Mouse (Mus musculus) lung, adult 2 months (tissue): ENCODE results near the gene Gm10718.
"Not testable (repeated sequence)": the region's sequence is repeated elsewhere in the genome, so short reads cannot be mapped to it uniquely, and the experiment has no call there.

Source experiments
- CTCF ChIP-seq: fragments of 200-500 bp; IDR thresholded peaks from 2 replicates; pipeline ENCODE4 v1.5.1; 2011; ENCODE audit warnings: mild to moderate bottlenecking, low read length, control low read depth; ENCODE audit not compliant: insufficient read depth
- POLR2A ChIP-seq: fragments of 200-500 bp; IDR thresholded peaks from 2 replicates; pipeline ENCODE4 v1.6.1; 2011; ENCODE audit warnings: low read depth, mild to moderate bottlenecking, control low read depth, low read length, borderline replicate concordance; ENCODE audit errors: extremely low read depth

GRCm38 (mm10) chr9:3002794-3003396 is 20.5 kb upstream of the Gm10718 start, which contains the start of gene Gm11168:
- TF ChIP-seq CTCF, POLR2A: not testable (repeated sequence)
